Mouse (Mus musculus): Measurements from ENCODE around the gene Hyal3.

Gene Hyal3

GRCm38 (mm10) chr9:107580501-107581317 lies at the start of gene Hyal3:
Gene Hyal3, plus strand, starts transcription at chr9:107580818.
- DNase-seq (ENCODE audit: extremely low read depth, low read depth) = peak; percentile 93

- DNase-seq (ENCODE audit: extremely low read depth, low read depth) = peak; percentile 96
Measured at GRCm38 (mm10) chr9:107533791-107534407, 46.7 kb upstream of the Hyal3 start, which contains the start of gene Tmem115. Gene Tmem115, plus strand, starts transcription at chr9:107533945.

- DNase-seq (ENCODE audit: extremely low read depth, low read depth) = no peak
Measured at GRCm38 (mm10) chr9:107534408-107535202, 46.0 kb upstream of the Hyal3 start.

- DNase-seq (ENCODE audit: extremely low read depth, low read depth) = no peak
Measured at GRCm38 (mm10) chr9:107538231-107538630, 42.4 kb upstream of the Hyal3 start.

GRCm38 (mm10) chr9:107538711-107539110 lies 41.9 kb upstream of the Hyal3 start:
- no peak for DNase-seq (ENCODE audit: extremely low read depth, low read depth)

GRCm38 (mm10) chr9:107539940-107540339 lies 40.7 kb upstream of the Hyal3 start:
- DNase-seq (ENCODE audit: extremely low read depth, low read depth) = no peak

GRCm38 (mm10) chr9:107540420-107540819 lies 40.2 kb upstream of the Hyal3 start:
- no peak for DNase-seq (ENCODE audit: extremely low read depth, low read depth)

- no peak for DNase-seq (ENCODE audit: extremely low read depth, low read depth)
Measured at GRCm38 (mm10) chr9:107541005-107541404, 39.6 kb upstream of the Hyal3 start.

- peak; percentile 84 for DNase-seq (ENCODE audit: extremely low read depth, low read depth)
Measured at GRCm38 (mm10) chr9:107541474-107542351, 38.9 kb upstream of the Hyal3 start, which contains the start of the genes Cyb561d2 and Nprl2. Gene Cyb561d2, minus strand, starts transcription at chr9:107542193. Gene Nprl2, plus strand, starts transcription at chr9:107542226.

GRCm38 (mm10) chr9:107542352-107542686 lies 38.3 kb upstream of the Hyal3 start:
- DNase-seq (ENCODE audit: extremely low read depth, low read depth) = no peak

- no peak for DNase-seq (ENCODE audit: extremely low read depth, low read depth)
Measured at GRCm38 (mm10) chr9:107542721-107543120, 37.9 kb upstream of the Hyal3 start.

GRCm38 (mm10) chr9:107543299-107543698 lies 37.3 kb upstream of the Hyal3 start:
- no peak for DNase-seq (ENCODE audit: extremely low read depth, low read depth)

GRCm38 (mm10) chr9:107544196-107544700 lies 36.4 kb upstream of the Hyal3 start:
- DNase-seq (ENCODE audit: extremely low read depth, low read depth) = no peak

- DNase-seq (ENCODE audit: extremely low read depth, low read depth) = no peak
Measured at GRCm38 (mm10) chr9:107544729-107545128, 35.9 kb upstream of the Hyal3 start.

- no peak for DNase-seq (ENCODE audit: extremely low read depth, low read depth)
Measured at GRCm38 (mm10) chr9:107545199-107545598, 35.4 kb upstream of the Hyal3 start.

- no peak for DNase-seq (ENCODE audit: extremely low read depth, low read depth)
Measured at GRCm38 (mm10) chr9:107545602-107546001, 35.0 kb upstream of the Hyal3 start.

GRCm38 (mm10) chr9:107547026-107547425 lies 33.6 kb upstream of the Hyal3 start, which contains the start of gene Zmynd10:
Gene Zmynd10, plus strand, starts transcription at chr9:107547298.
- DNase-seq (ENCODE audit: extremely low read depth, low read depth) = no peak

GRCm38 (mm10) chr9:107547957-107548356 lies 32.7 kb upstream of the Hyal3 start:
- no peak for DNase-seq (ENCODE audit: extremely low read depth, low read depth)

GRCm38 (mm10) chr9:107548820-107549219 lies 31.8 kb upstream of the Hyal3 start:
- DNase-seq (ENCODE audit: extremely low read depth, low read depth) = no peak

- DNase-seq (ENCODE audit: extremely low read depth, low read depth) = no peak
Measured at GRCm38 (mm10) chr9:107549297-107550074, 31.1 kb upstream of the Hyal3 start.
